Mouse (Mus musculus) regulatory T cell (primary cell): Measurements from ENCODE around the gene Large1.

ENCODE experiments used
- in situ Hi-C: fragments of 300-600 bp; cut with MboI, MseI; formaldehyde crosslinking; loops from one replicate; pipeline ENCODE4 v1.15.1; 2025; ENCODE audit warnings: high pct_unique_total_duplicates

Large1 gene

GRCm38 (mm10) chr8:72815681-72816080 lies 537.7 kb downstream of the Large1 start:
- in situ Hi-C loops: no loop called here

- in situ Hi-C loops: no loop called here
These were observed 540.6 kb downstream of the Large1 start for GRCm38 (mm10) chr8:72812690-72813089.

- in situ Hi-C loops: no loop called here
These were observed 551.8 kb downstream of the Large1 start for GRCm38 (mm10) chr8:72801583-72801982.

- in situ Hi-C loops: no loop called here
These were observed 572.7 kb downstream of the Large1 start for GRCm38 (mm10) chr8:72780644-72781043.

- in situ Hi-C loops: no loop called here
These were observed 575.5 kb downstream of the Large1 start for GRCm38 (mm10) chr8:72777797-72778196.

- in situ Hi-C loops: no loop called here
These were observed 586.6 kb downstream of the Large1 start for GRCm38 (mm10) chr8:72766777-72767176.

GRCm38 (mm10) chr8:72765696-72766095 lies 587.6 kb downstream of the Large1 start:
- in situ Hi-C loops: no loop called here
